Mouse (Mus musculus): ENCODE results near the gene 2410004B18Rik. TPM values are rescaled to one million over a fixed set of nuclear protein-coding genes. Genes with fewer than 3 reads are reported as not detected.

The 2410004B18Rik gene
- polyA plus RNA-seq, 1 experiment from 2014 or later: 56.4 TPM

- no peaks in the 10 kb centered on the region for H3K9me3 ChIP-seq
- peak overlapping the region; percentile 74 for H3K4me3 ChIP-seq
- H3K27me3 ChIP-seq (ENCODE audit: insufficient read depth, poor library complexity, severe bottlenecking): peaks cover 42% of the 10 kb centered on the region
- peak overlapping the region; percentile 90 for H3K27ac ChIP-seq
- WGBS: under 1% methylated on average over 101 of the region's 101 CpGs
- DNase-seq (ENCODE audit: low spot score): peak; percentile 71
- H3K36me3 ChIP-seq: peaks cover 4% of the 10 kb centered on the region
- peaks cover 31% of the 10 kb centered on the region for H3K4me1 ChIP-seq (replicated peaks)
Measured at GRCm38 (mm10) chr3:145987970-145988683, 50.3 kb downstream of the 2410004B18Rik start.

GRCm38 (mm10) chr3:145988684-145989575 is 51.1 kb downstream of the 2410004B18Rik start:
- peaks cover 31% of the 10 kb centered on the region for H3K4me1 ChIP-seq (replicated peaks)
- no peak for DNase-seq (ENCODE audit: low spot score)

GRCm38 (mm10) chr3:145989576-145990081 is 51.8 kb downstream of the 2410004B18Rik start:
- no peak for DNase-seq (ENCODE audit: low spot score)
- 8% methylated on average over 11 of the region's 11 CpGs for WGBS
- H3K36me3 ChIP-seq: peaks cover 4% of the 10 kb centered on the region
- peaks cover 42% of the 10 kb centered on the region for H3K27me3 ChIP-seq (ENCODE audit: insufficient read depth, poor library complexity, severe bottlenecking)
- no peak overlapping the region for H3K27ac ChIP-seq
- peak overlapping the region; percentile 74 for H3K4me3 ChIP-seq
- peaks cover 31% of the 10 kb centered on the region for H3K4me1 ChIP-seq (replicated peaks)
- H3K9me3 ChIP-seq: no peaks in the 10 kb centered on the region

More at GRCm38 (mm10) chr3:145988684-145989575, 51.1 kb downstream of the 2410004B18Rik start:
- WGBS: under 1% methylated on average over 45 of the region's 45 CpGs
- H3K27ac ChIP-seq: peak overlapping the region; percentile 90
- H3K27me3 ChIP-seq (ENCODE audit: insufficient read depth, poor library complexity, severe bottlenecking): peaks cover 42% of the 10 kb centered on the region
- peaks cover 4% of the 10 kb centered on the region for H3K36me3 ChIP-seq
- H3K9me3 ChIP-seq: no peaks in the 10 kb centered on the region
- peak overlapping the region; percentile 74 for H3K4me3 ChIP-seq

- Histone ChIP-seq H3K4me1 (replicated peaks) (peaks cover 31% of the 10 kb centered on the region), H3K27ac (no peak overlapping the region), H3K27me3 (ENCODE audit: insufficient read depth, poor library complexity, severe bottlenecking) (peaks cover 30% of the 10 kb centered on the region), H3K9me3 (no peaks in the 10 kb centered on the region), H3K36me3 (peaks cover 4% of the 10 kb centered on the region), H3K4me3 (no peak overlapping the region)
- no peak for DNase-seq (ENCODE audit: low spot score)
- 83% methylated on average over 13 of the region's 13 CpGs for WGBS
Measured at GRCm38 (mm10) chr3:145991130-145991529, 53.3 kb downstream of the 2410004B18Rik start.

DNA sequence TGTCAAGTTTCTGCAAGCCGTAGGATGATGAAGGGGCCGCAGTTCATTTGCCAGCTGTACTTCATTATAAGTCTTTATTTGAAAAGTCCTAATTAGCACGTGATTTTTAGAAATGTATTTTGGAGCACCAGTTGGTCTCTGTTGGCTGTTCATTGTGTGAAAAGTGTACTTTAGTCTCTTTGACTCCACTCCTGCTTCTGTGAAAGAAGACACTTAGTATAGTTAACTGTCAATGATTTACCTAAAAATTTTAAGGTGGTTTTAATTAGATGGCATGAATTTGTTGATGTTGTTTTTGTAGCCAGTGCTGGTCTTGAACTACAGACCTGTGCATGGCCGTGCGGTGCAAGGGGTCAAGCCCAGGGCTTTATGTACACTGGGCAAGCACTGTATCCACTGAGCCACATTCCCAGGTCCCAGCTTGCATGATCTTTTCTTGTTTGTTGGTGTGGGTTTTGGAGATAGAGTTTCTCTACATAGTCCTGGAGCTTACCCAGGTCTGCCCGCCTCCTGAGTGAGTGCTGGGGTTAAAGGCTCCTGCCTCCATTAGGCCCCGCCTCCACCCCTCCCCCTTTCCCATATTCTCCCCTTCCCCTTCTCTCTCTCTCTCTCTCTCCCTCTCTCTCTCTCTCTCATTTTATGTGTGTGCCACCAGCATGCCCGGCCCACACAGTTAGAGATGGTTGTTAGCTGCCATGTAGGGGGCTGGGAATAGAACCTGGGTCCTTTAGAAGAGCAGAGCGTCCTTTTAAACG is 54.3 kb downstream of the 2410004B18Rik start:
- peaks cover 30% of the 10 kb centered on the region for H3K4me1 ChIP-seq (replicated peaks)
- peaks cover 20% of the 10 kb centered on the region; the same call in 1 of the 2 replicates for H3K27me3 ChIP-seq (ENCODE audit: insufficient read depth, poor library complexity, severe bottlenecking)
- H3K4me3 ChIP-seq: no peak overlapping the region
- no peak overlapping the region for H3K27ac ChIP-seq
- peaks cover 4% of the 10 kb centered on the region for H3K36me3 ChIP-seq
- DNase-seq (ENCODE audit: low spot score): no peak
- H3K9me3 ChIP-seq: no peaks in the 10 kb centered on the region
- 86% methylated on average over 10 of the region's 10 CpGs for WGBS

DNA sequence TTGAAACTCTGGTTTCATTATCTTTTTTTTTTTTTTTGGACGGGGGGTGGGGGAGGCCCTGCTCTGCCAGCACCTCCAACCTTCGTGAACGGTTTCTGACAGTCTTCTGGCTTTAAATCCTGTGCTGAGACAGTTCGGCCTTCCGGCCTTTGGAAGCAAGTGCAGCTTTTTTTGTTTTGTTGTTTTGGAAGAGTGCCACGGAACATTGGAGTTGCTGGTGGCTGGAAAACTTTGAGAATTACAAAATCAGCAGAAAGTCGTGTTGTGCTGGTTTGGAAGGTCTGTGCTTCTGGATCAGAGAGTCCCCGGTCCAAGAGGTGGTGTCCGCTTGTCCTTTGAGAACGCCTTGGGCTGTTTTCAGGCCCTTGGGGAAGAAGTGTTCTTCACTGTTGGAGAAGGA is 55.0 kb downstream of the 2410004B18Rik start:
- 93% methylated on average over 10 of the region's 10 CpGs for whole genome bisulfite sequencing

DNA sequence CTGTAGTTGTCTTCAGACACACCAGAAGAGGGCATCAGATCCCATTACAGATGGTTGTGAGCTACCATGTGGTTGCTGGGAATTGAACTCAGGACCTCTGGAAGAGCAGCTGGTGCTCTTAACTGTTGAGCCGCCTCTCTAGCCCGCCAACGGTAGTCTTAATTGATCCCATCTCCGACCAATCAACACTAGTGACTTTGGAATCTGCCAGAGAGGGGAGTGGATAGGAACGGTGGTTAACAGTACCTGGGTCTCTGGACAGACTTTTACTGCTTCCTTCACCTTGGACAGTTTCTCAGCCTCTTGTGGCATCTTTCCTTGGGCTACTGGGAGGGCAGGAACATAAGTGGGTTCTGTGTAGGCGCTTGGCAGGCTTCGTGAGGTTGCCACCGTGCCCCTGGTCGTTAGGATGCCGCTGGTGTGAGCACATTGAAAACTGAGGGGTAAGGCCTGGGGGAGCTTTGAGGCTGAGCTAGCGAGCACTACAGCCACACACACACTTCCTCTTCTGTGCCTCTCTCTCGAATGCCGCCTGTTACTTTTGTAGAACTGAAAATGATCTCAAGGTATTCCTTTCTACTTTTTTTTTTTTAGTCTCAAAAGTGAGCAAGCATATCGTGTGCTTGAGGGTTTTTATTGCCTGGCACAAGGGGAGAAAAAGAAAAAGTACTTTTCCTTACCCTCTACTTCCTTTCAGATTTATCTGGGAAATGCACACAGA is 55.8 kb downstream of the 2410004B18Rik start:
- Histone ChIP-seq H3K27ac (no peak overlapping the region), H3K27me3 (ENCODE audit: insufficient read depth, poor library complexity, severe bottlenecking) (peaks cover 7% of the 10 kb centered on the region; the same call in 1 of the 2 replicates), H3K4me1 (replicated peaks) (peaks cover 15% of the 10 kb centered on the region), H3K36me3 (peaks cover 8% of the 10 kb centered on the region), H3K9me3 (no peaks in the 10 kb centered on the region), H3K4me3 (no peak overlapping the region)
- WGBS: 90% methylated on average over 14 of the region's 14 CpGs
- DNase-seq (ENCODE audit: low spot score): no peak

More for the DNA sequence above, 55.0 kb downstream of the 2410004B18Rik start:
- no peak overlapping the region for H3K27ac ChIP-seq
- H3K9me3 ChIP-seq: no peaks in the 10 kb centered on the region
- H3K4me1 ChIP-seq (replicated peaks): peaks cover 24% of the 10 kb centered on the region
- peaks cover 4% of the 10 kb centered on the region for H3K36me3 ChIP-seq
- DNase-seq (ENCODE audit: low spot score): no peak
- no peak overlapping the region for H3K4me3 ChIP-seq
- peaks cover 14% of the 10 kb centered on the region; the same call in 1 of the 2 replicates for H3K27me3 ChIP-seq (ENCODE audit: insufficient read depth, poor library complexity, severe bottlenecking)

Other genes with a start within 250 kb of the 2410004B18Rik start
- gene Ddah1, start 179.3 kb upstream of the 2410004B18Rik start, polyA plus RNA-seq (2016; fragmentation: Nextera tagmentation; extraction: Ambion mirVana): 22.3 and 24.7 TPM in 2 replicates
- 48.4 and 48.5 TPM in 2 replicates for gene Bcl10, start 15.2 kb upstream of the 2410004B18Rik start, polyA plus RNA-seq (2016; fragmentation: Nextera tagmentation; extraction: Ambion mirVana)
- gene Syde2, start 49.9 kb downstream of the 2410004B18Rik start, polyA plus RNA-seq (2016; fragmentation: Nextera tagmentation; extraction: Ambion mirVana): 0.92 and 1.3 TPM in 2 replicates
- gene Wdr63, start 170.1 kb downstream of the 2410004B18Rik start, polyA plus RNA-seq (2016; fragmentation: Nextera tagmentation; extraction: Ambion mirVana): 0.50 and 1.1 TPM in 2 replicates
- 4.9 and 8.6 TPM in 2 replicates for gene Mcoln3, start 179.4 kb downstream of the 2410004B18Rik start, polyA plus RNA-seq (2016; fragmentation: Nextera tagmentation; extraction: Ambion mirVana)
- gene Mcoln2, start 211.8 kb downstream of the 2410004B18Rik start, polyA plus RNA-seq (2016; fragmentation: Nextera tagmentation; extraction: Ambion mirVana): 0.41 and 0.62 TPM in 2 replicates